Mouse (Mus musculus): ENCODE results near the gene 1700016D06Rik.

GRCm38 (mm10) chr8:11689945-11690344 lies 10.9 kb downstream of the 1700016D06Rik start:
- TF ChIP-seq POLR2A (IDR thresholded peaks at IDR 0.05; ENCODE audit: control insufficient read depth, low read depth, low read length): no peak
- no peak for TF ChIP-seq CTCF (IDR thresholded peaks at IDR 0.05; ENCODE audit: control insufficient read depth, insufficient read depth, insufficient replicate concordance, low read depth, low read length)
